Mouse (Mus musculus): ENCODE results near the gene Tgm2. TPM values are rescaled to one million over a fixed set of nuclear protein-coding genes. Genes with fewer than 3 reads are reported as not detected.

Tgm2 gene
- polyA plus RNA-seq, 1 experiment from 2014 or later = 160 TPM

DNA sequence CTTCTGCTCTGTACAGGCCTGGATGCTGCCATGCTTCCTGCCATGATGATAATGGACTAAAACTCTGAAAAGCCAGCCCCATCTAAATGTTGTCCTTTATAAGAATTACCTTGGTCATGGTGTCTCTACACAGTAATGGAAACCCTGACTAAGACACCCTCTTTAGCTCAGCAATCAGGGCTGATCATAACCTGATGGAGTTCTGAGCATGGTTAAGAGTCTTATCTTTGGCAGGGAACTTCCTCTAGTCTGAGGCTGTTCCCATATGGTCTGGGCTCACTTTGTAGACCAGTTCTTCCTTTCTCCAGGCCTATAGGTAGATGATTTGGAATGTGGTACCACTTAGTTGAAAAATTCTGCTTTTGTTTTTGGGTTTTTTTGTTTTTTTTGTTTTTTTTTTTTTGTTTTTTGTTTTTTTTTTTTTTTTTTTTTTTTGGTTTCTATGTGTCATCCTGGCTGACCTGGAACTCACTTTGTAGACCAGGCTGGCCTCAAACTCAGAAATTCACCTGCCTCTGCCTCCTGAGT, 77.7 kb downstream of the Tgm2 start:
- Histone ChIP-seq H3K4me3 (ENCODE audit: control insufficient read depth in 1 of 2, insufficient read depth in 1 of 2, low read depth in 1 of 2, low read length in 2 of 2) (no peak overlapping the region), H3K4me1 (ENCODE audit: control insufficient read depth in 2 of 2, insufficient read depth in 2 of 2, low read length in 2 of 2) (peaks cover 22 to 53% of the 10 kb centered on the region in 2 experiments), H3K27me3 (ENCODE audit: control insufficient read depth, insufficient read depth, low read length) (no peaks in the 10 kb centered on the region), H3K27ac (replicated peaks in 1 of 2; ENCODE audit: control insufficient read depth in 1 of 2, insufficient read depth in 1 of 2, low read depth in 2 of 2, low read length in 2 of 2) (no peak overlapping the region), H3K9ac (ENCODE audit: low read length) (no peak overlapping the region), H3K4me2 (ENCODE audit: low read length) (no peak overlapping the region), H3K36me3 (ENCODE audit: control insufficient read depth, insufficient read depth, low read length) (peaks cover 67% of the 10 kb centered on the region), H3K9me3 (ENCODE audit: control insufficient read depth, low read length) (no peaks in the 10 kb centered on the region)
- no peak for ATAC-seq (ENCODE audit: insufficient number of reproducible peaks, insufficient read depth, low FRiP score, low read depth)

DNA sequence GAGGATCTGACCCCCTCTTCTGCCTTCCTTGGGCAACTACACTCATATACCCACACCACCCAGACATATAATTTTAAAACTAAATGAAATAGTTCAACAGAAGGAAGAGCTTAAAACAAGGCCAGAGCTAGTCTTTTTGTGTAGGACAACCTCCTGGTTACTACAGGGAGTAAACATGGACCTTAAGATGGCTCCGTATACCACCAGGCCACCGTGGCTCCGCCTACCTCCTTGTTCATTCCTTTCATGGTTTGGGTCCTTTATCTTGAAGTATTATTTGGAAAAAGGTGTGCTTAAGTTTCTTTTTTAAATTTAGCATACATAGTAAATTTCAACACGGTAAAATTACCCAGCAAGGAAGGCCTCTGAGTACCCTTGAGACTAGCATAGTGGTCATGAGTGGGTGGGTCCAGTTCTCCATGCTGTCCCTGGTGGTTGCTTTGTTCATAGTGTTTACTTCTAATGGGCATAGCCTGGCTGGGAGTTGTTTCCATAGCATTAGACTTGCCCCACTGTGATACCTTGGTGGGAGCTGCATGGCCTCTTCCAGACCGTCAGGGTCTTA, 78.9 kb downstream of the Tgm2 start:
- peaks cover 65% of the 10 kb centered on the region for H3K36me3 ChIP-seq (ENCODE audit: control insufficient read depth, insufficient read depth, low read length)
- no peaks in the 10 kb centered on the region for H3K27me3 ChIP-seq (ENCODE audit: control insufficient read depth, insufficient read depth, low read length)
- H3K9me3 ChIP-seq (ENCODE audit: control insufficient read depth, low read length) = no peaks in the 10 kb centered on the region
- WGBS = 92% methylated on average over 5 of the region's 5 CpGs
- peak overlapping the region; percentile 52; the same call in 1 of the 2 replicates for H3K4me2 ChIP-seq (ENCODE audit: low read length)
- peak overlapping the region; percentile 47 to 85 for H3K27ac ChIP-seq (replicated peaks in 1 of 2; ENCODE audit: control insufficient read depth in 1 of 2, insufficient read depth in 1 of 2, low read depth in 2 of 2, low read length in 2 of 2)
- no peak for ATAC-seq (ENCODE audit: insufficient number of reproducible peaks, insufficient read depth, low FRiP score, low read depth)
- peak overlapping the region; percentile 55; the same call in 1 of the 2 replicates for H3K9ac ChIP-seq (ENCODE audit: low read length)
- H3K4me3 ChIP-seq (ENCODE audit: control insufficient read depth in 1 of 2, insufficient read depth in 1 of 2, low read depth in 1 of 2, low read length in 2 of 2) = no peak overlapping the region
- H3K4me1 ChIP-seq (ENCODE audit: control insufficient read depth in 2 of 2, insufficient read depth in 2 of 2, low read length in 2 of 2) = peaks cover 22 to 53% of the 10 kb centered on the region in 2 experiments

DNA sequence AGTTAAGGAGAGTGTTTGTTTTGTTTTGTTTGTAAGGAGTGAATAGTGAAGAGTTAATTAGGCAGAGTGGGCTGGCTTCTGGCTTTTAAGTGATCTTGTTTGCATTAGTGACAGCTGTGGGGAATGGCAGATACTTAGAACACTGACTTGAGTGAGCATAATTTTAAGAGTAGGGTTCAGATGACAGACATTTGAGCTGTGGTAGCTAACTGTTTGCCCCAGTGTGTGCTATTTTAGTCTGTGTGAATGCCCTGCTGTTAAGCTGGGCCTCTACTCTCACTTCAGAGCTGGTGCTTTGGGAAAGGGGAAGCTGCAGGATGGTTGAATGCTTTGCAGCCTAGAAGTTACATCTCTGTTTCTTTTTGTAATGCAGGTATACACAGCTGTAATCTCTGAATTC, 79.8 kb downstream of the Tgm2 start:
- Histone ChIP-seq H3K27me3 (ENCODE audit: control insufficient read depth, insufficient read depth, low read length) (no peaks in the 10 kb centered on the region), H3K4me3 (ENCODE audit: control insufficient read depth in 1 of 2, insufficient read depth in 1 of 2, low read depth in 1 of 2, low read length in 2 of 2) (no peak overlapping the region), H3K9me3 (ENCODE audit: control insufficient read depth, low read length) (no peaks in the 10 kb centered on the region), H3K4me1 (ENCODE audit: control insufficient read depth in 2 of 2, insufficient read depth in 2 of 2, low read length in 2 of 2) (peaks cover 17 to 47% of the 10 kb centered on the region in 2 experiments), H3K27ac (replicated peaks in 1 of 2; ENCODE audit: control insufficient read depth in 1 of 2, insufficient read depth in 1 of 2, low read depth in 2 of 2, low read length in 2 of 2) (peak overlapping the region; percentile 85 to 92), H3K9ac (ENCODE audit: low read length) (peak overlapping the region; percentile 55), H3K4me2 (ENCODE audit: low read length) (peak overlapping the region; percentile 52), H3K36me3 (ENCODE audit: control insufficient read depth, insufficient read depth, low read length) (peaks cover 65% of the 10 kb centered on the region)
- ATAC-seq (ENCODE audit: insufficient number of reproducible peaks, insufficient read depth, low FRiP score, low read depth) = peak; percentile 17; the same call in 1 of the 2 replicates

Other genes starting within 250 kb of the Tgm2 start
- not detected in 2 replicates for gene Vstm2l, start 231.8 kb downstream of the Tgm2 start, polyA plus RNA-seq (2014; fragmentation: Nextera tagmentation; extraction: Ambion mirVana)
- gene Tti1, start 118.0 kb downstream of the Tgm2 start, polyA plus RNA-seq (2014; fragmentation: Nextera tagmentation; extraction: Ambion mirVana) = 23.5 and 24.4 TPM in 2 replicates
- gene Rprd1b, start 117.9 kb downstream of the Tgm2 start, polyA plus RNA-seq (2014; fragmentation: Nextera tagmentation; extraction: Ambion mirVana) = 25.8 and 28.4 TPM in 2 replicates
- 1.2 and 1.3 TPM in 2 replicates for gene D630003M21Rik, start 82.8 kb upstream of the Tgm2 start, polyA plus RNA-seq (2014; fragmentation: Nextera tagmentation; extraction: Ambion mirVana)
- not detected in 2 replicates for gene Bpi, start 111.7 kb upstream of the Tgm2 start, polyA plus RNA-seq (2014; fragmentation: Nextera tagmentation; extraction: Ambion mirVana)
- gene Lbp, start 160.1 kb upstream of the Tgm2 start, polyA plus RNA-seq (2014; fragmentation: Nextera tagmentation; extraction: Ambion mirVana) = 18.0 and 19.6 TPM in 2 replicates
- gene Snhg11, start 229.2 kb upstream of the Tgm2 start, polyA plus RNA-seq (2014; fragmentation: Nextera tagmentation; extraction: Ambion mirVana) = 0.23 and 0.45 TPM in 2 replicates

Measured in heart, embryonic 14.5 days (tissue).